Mouse (Mus musculus) heart, embryonic 11.5 days (tissue): Measurements from ENCODE around the gene Slco2a1. TPM values are rescaled to one million over a fixed set of nuclear protein-coding genes. Genes with fewer than 3 reads are reported as not detected.

Experiments
- ATAC-seq: fragments of 200-750 bp; cut with Nextera tagmentation; replicated peaks from 2 replicates; pipeline ENCODE4 v1.8.0; 2017; ENCODE audit warnings: moderate library complexity; ENCODE audit not compliant: insufficient number of reproducible peaks, low FRiP score, low TSS enrichment
- H3K27ac ChIP-seq: fragments of 300-500 bp; sonication (generic); 2 replicates; pipeline ENCODE4 v1.5.1; 2014; ENCODE audit warnings: mild to moderate bottlenecking, low read depth, low read length
- H3K27me3 ChIP-seq: fragments of 300-500 bp; sonication (generic); 2 replicates; pipeline ENCODE4 v1.6.1; 2014; ENCODE audit warnings: mild to moderate bottlenecking, low read length, mixed read lengths; ENCODE audit not compliant: control insufficient read depth, insufficient read depth
- H3K36me3 ChIP-seq: fragments of 300-500 bp; sonication (generic); 2 replicates; pipeline ENCODE4 v1.6.1; 2014; ENCODE audit warnings: mild to moderate bottlenecking, low read length, moderate library complexity, mixed read lengths; ENCODE audit not compliant: control insufficient read depth, insufficient read depth
- H3K4me1 ChIP-seq: fragments of 300-500 bp; sonication (generic); 2 replicates; pipeline ENCODE4 v1.6.1; 2014; ENCODE audit warnings: low read length; ENCODE audit not compliant: control insufficient read depth, insufficient read depth
- H3K4me2 ChIP-seq: fragments of 300-500 bp; sonication (generic); 2 replicates; pipeline ENCODE4 v1.6.1; 2014; ENCODE audit warnings: mild to moderate bottlenecking, moderate library complexity
- H3K4me3 ChIP-seq: fragments of 300-500 bp; sonication (generic); 2 replicates; pipeline ENCODE4 v1.5.1; 2014; ENCODE audit warnings: low read depth, low read length
- H3K9ac ChIP-seq: fragments of 300-500 bp; sonication (generic); 2 replicates; pipeline ENCODE4 v1.6.1; 2014; ENCODE audit warnings: mild to moderate bottlenecking, low read depth, low read length, moderate library complexity
- H3K9me3 ChIP-seq: fragments of 300-500 bp; sonication (generic); replicated peaks from 2 replicates; pipeline ENCODE4 v1.6.1; 2016; ENCODE audit warnings: low read length; ENCODE audit not compliant: control insufficient read depth
- WGBS: fragments of 180-500 bp; shearing (Covaris S2); extraction: QIAGEN DNeasy Blood & Tissue Kit; methylation state at CpG from one replicate; pipeline ENCODE4 v1.1.7; 2014; ENCODE audit not compliant: insufficient replicate concordance; 5-methylcytosine and 5-hydroxymethylcytosine counted together
- polyA plus RNA-seq: library from polyadenylated mRNA; unstranded; fragments of >200 nt; fragmentation: Nextera tagmentation; extraction: Ambion mirVana; gene quantifications from 2 replicates; pipeline ENCODE4 v1.2.1, GENCODE M21; 2014

Slco2a1 gene
- polyA plus RNA-seq, 1 experiment from 2014 or later, result 4.4 TPM

DNA sequence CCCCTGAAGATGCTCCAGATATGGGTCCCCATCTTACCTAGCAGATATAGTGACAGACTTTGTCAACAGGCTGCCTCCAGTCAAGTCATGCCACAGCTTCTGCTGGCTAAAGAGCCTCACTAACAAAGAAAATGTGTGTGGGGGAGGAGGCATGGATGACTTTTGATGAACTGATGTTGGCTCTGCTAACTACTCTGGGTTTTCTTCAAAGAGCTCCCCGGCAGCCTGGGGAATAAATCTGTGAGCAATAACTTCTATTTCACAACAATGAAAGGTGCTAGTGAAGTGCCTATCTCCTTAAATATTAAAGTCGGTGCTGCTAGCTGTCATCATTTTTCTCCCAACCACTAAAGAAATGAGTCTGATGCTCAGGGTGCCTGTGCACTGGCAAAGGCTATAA is 72.0 kb downstream of the Slco2a1 start:
- Histone ChIP-seq H3K9ac (no peak overlapping the region), H3K9me3 (no peaks in the 10 kb centered on the region), H3K27ac (no peak overlapping the region), H3K4me2 (no peak overlapping the region), H3K4me1 (no peaks in the 10 kb centered on the region), H3K27me3 (no peaks in the 10 kb centered on the region), H3K4me3 (no peak overlapping the region), H3K36me3 (no peaks in the 10 kb centered on the region)
- 73% methylated on average over 2 of the region's 2 CpGs for WGBS
- no peak for ATAC-seq

GRCm38 (mm10) chr9:103061471-103062053 is 73.0 kb downstream of the Slco2a1 start:
- Histone ChIP-seq H3K4me1 (no peaks in the 10 kb centered on the region), H3K27ac (no peak overlapping the region), H3K9ac (no peak overlapping the region), H3K4me2 (no peak overlapping the region), H3K36me3 (no peaks in the 10 kb centered on the region), H3K4me3 (no peak overlapping the region), H3K27me3 (no peaks in the 10 kb centered on the region), H3K9me3 (no peaks in the 10 kb centered on the region)
- ATAC-seq, result no peak
- 60% methylated on average over 5 of the region's 5 CpGs for WGBS

GRCm38 (mm10) chr9:103063591-103063990 is 75.1 kb downstream of the Slco2a1 start:
- H3K9ac ChIP-seq, result no peak overlapping the region
- no peak overlapping the region for H3K4me3 ChIP-seq
- H3K27me3 ChIP-seq, result no peaks in the 10 kb centered on the region
- no peak overlapping the region for H3K4me2 ChIP-seq
- 84% methylated on average over 6 of the region's 6 CpGs for WGBS
- no peaks in the 10 kb centered on the region for H3K36me3 ChIP-seq
- H3K9me3 ChIP-seq, result no peaks in the 10 kb centered on the region
- no peak overlapping the region for H3K27ac ChIP-seq
- ATAC-seq, result no peak
- H3K4me1 ChIP-seq, result no peaks in the 10 kb centered on the region

DNA sequence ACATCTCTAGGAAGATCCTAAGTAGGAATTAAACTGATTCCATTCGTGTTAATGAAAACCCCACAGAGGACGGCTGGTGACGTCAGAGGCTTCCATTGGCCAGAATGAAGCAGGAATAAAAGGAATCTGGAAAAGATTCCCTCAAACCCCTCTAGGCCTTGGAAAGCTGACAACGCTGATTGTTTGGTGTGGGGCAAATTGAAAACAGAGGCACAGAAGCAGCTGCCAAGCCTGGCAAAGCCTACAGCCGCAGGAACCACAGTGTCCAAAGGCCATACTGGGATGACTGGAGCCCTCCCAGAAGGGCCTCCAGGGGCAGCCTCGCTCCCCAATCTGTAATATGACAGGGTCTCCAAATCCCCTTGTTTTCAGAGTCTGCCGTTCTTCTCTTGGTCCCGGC is 78.3 kb downstream of the Slco2a1 start:
- H3K36me3 ChIP-seq, result no peaks in the 10 kb centered on the region
- H3K27ac ChIP-seq, result no peak overlapping the region
- H3K9me3 ChIP-seq, result no peaks in the 10 kb centered on the region
- H3K9ac ChIP-seq, result no peak overlapping the region
- no peaks in the 10 kb centered on the region for H3K27me3 ChIP-seq
- 86% methylated on average over 8 of the region's 8 CpGs for WGBS
- H3K4me1 ChIP-seq, result no peaks in the 10 kb centered on the region
- H3K4me3 ChIP-seq, result no peak overlapping the region
- no peak overlapping the region for H3K4me2 ChIP-seq
- ATAC-seq, result no peak

GRCm38 (mm10) chr9:103067651-103068050 is 79.1 kb downstream of the Slco2a1 start:
- WGBS, result 86% methylated on average over 11 of the region's 11 CpGs
- Histone ChIP-seq H3K27ac (no peak overlapping the region), H3K4me2 (no peak overlapping the region), H3K9ac (no peak overlapping the region), H3K4me1 (no peaks in the 10 kb centered on the region), H3K27me3 (no peaks in the 10 kb centered on the region), H3K36me3 (no peaks in the 10 kb centered on the region), H3K4me3 (no peak overlapping the region), H3K9me3 (no peaks in the 10 kb centered on the region)
- ATAC-seq, result no peak

DNA sequence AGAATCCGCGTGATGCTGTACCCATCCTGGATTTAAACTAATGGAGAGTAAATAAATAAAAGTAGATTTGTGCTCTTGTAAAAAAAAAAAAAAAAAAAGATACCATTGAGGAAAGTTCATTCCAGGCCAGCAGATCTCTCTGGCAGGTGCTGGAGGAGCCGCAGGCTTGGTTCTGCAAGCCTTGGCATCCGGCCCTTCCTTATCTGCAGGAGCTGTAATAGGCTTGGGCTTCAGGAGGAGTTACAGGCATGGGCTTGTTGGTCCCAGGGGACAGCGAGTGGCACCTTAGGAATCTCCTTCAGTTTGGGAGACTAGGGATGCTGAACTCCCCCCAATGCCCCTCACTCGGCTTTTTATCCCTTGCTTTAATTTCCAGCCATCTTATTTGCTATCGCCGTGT is 80.3 kb downstream of the Slco2a1 start:
- WGBS, result 79% methylated on average over 8 of the region's 8 CpGs

GRCm38 (mm10) chr9:103071541-103072203 is 83.2 kb downstream of the Slco2a1 start:
- no peaks in the 10 kb centered on the region for H3K4me1 ChIP-seq
- H3K27ac ChIP-seq, result no peak overlapping the region
- H3K36me3 ChIP-seq, result no peaks in the 10 kb centered on the region
- H3K9ac ChIP-seq, result no peak overlapping the region
- no peak overlapping the region for H3K4me2 ChIP-seq
- no peak for ATAC-seq
- no peaks in the 10 kb centered on the region for H3K27me3 ChIP-seq
- 73% methylated on average over 7 of the region's 7 CpGs for WGBS
- no peaks in the 10 kb centered on the region for H3K9me3 ChIP-seq
- no peak overlapping the region for H3K4me3 ChIP-seq

More for the DNA sequence above, 80.3 kb downstream of the Slco2a1 start:
- H3K4me1 ChIP-seq, result no peaks in the 10 kb centered on the region
- no peak overlapping the region for H3K4me3 ChIP-seq
- H3K27ac ChIP-seq, result no peak overlapping the region
- no peak overlapping the region for H3K9ac ChIP-seq
- no peak for ATAC-seq
- H3K36me3 ChIP-seq, result no peaks in the 10 kb centered on the region
- no peaks in the 10 kb centered on the region for H3K9me3 ChIP-seq
- H3K27me3 ChIP-seq, result no peaks in the 10 kb centered on the region
- no peak overlapping the region for H3K4me2 ChIP-seq

DNA sequence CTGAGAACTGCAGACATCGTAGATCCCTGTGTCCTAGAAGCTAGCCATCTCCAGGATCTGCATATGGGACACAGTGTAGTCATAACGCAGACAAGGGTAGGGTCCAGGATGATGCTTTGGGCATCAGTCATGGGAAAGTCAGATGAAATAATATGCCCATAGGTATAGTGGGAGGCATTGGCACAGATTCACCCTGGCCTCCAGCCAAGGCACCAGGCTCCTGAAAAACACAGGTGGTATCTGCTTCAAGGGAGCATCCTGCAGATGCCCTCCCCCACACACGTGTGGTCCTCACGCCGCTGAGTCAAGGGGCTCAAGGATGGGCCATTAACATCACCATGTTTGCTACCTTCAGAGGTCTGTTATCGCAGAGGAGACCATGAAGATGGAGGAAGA is 83.7 kb downstream of the Slco2a1 start:
- Histone ChIP-seq H3K27ac (no peak overlapping the region), H3K4me2 (no peak overlapping the region), H3K36me3 (no peaks in the 10 kb centered on the region), H3K4me1 (no peaks in the 10 kb centered on the region), H3K4me3 (no peak overlapping the region), H3K9ac (no peak overlapping the region), H3K27me3 (no peaks in the 10 kb centered on the region), H3K9me3 (no peaks in the 10 kb centered on the region)
- WGBS, result 88% methylated on average over 6 of the region's 6 CpGs
- no peak for ATAC-seq

GRCm38 (mm10) chr9:103072926-103073515 is 84.5 kb downstream of the Slco2a1 start:
- Histone ChIP-seq H3K4me2 (no peak overlapping the region), H3K9ac (no peak overlapping the region), H3K27me3 (no peaks in the 10 kb centered on the region), H3K27ac (no peak overlapping the region), H3K4me1 (no peaks in the 10 kb centered on the region), H3K4me3 (no peak overlapping the region), H3K36me3 (no peaks in the 10 kb centered on the region), H3K9me3 (no peaks in the 10 kb centered on the region)
- no peak for ATAC-seq
- WGBS, result 70% methylated on average over 11 of the region's 11 CpGs
